Mouse (Mus musculus): ENCODE results near the gene Zdhhc6. TPM values are rescaled to one million over a fixed set of nuclear protein-coding genes. Genes with fewer than 3 reads are reported as not detected.
A peak's percentile ranks its signal among the peaks of the same experiment; 100 is the strongest.

The Zdhhc6 gene
- polyA plus RNA-seq, 1 experiment from 2014 or later, result 103 TPM

DNA sequence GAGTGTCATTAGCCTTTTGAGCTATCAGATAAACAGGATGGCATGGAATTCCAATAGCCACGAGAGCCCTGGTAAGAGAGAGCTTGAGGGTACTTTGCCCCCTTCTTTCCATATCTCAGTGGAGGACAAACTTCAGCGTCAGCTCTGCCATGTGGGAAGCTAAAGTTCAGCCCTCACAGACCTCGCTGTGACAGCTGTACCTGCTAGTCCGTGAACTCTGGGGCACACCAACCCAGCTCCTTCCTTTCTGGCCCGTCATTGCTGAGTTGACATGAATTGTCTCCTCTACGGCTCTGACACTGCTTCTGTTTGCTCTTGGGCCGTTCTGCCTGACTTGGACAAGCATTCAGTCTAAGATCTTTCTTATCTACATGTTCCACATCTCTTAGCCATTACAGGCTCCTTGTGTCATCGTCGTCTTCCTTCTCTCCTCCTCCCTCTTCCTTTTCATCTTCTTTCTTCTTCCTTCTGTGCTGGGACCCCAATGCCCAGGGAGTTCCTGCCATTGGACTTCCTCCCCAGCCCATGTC, 67.8 kb downstream of the Zdhhc6 start:
- Histone ChIP-seq H3K27ac (no peak overlapping the region), H3K27me3 (ENCODE audit: insufficient read depth, poor library complexity, severe bottlenecking) (0 out of 2 replicates have a peak, but pooled peaks cover 4% of the 10 kb centered on the region), H3K9me3 (no peaks in the 10 kb centered on the region), H3K4me3 (no peak overlapping the region), H3K4me1 (peaks cover 23% of the 10 kb centered on the region), H3K36me3 (no peaks in the 10 kb centered on the region)
- no peak for DNase-seq (ENCODE audit: low spot score)
- 41% methylated on average over 9 of the region's 9 CpGs for WGBS

DNA sequence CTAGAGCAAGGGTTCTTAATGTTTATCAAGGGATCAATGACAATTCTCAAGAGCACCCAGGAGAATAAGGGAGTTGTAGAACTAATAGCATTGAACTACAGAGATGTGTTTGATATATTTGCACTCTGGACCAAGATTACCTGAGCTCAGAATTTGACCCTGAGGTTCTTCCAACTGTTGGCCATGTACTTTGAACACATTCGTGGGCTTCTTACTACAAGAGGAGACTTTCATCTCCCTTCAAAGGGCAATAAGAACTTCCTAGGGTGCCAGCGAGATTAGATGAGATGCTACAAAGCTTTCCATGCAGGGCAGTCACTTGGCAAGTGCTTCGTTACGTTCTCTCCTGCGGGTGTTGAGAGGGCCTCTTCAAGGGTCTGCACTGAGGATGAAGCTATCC, 68.3 kb downstream of the Zdhhc6 start:
- H3K27ac ChIP-seq, result no peak overlapping the region
- H3K36me3 ChIP-seq, result no peaks in the 10 kb centered on the region
- H3K27me3 ChIP-seq (ENCODE audit: insufficient read depth, poor library complexity, severe bottlenecking), result 0 out of 2 replicates have a peak, but pooled peaks cover 4% of the 10 kb centered on the region
- peaks cover 19% of the 10 kb centered on the region; the same call in 1 of the 2 replicates for H3K4me1 ChIP-seq
- no peak for DNase-seq (ENCODE audit: low spot score)
- no peak overlapping the region for H3K4me3 ChIP-seq
- 57% methylated on average over 5 of the region's 5 CpGs for WGBS
- no peaks in the 10 kb centered on the region for H3K9me3 ChIP-seq

DNA sequence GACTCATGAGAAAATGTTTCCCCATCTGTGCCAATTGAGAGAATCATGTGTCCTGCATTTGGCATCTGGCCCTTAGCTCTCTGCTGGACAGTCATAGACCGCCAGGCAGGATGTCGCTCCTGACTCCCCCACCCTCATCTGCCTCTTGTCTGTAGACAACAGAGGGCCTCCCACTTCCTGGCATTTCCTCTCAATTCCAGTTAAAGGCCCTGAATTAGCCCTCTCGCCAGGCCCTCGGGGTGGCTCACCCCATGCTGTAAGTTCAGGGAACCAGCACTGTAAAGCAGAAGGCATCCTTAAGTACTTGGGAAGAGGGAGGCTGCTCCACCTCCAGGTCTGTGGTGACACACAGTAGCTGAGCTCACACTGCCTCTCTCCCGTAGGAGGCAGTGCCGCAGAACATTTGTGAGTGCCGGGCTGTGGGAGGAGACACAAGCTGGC, 71.0 kb downstream of the Zdhhc6 start:
- 19% methylated on average over 7 of the region's 7 CpGs for WGBS
- Histone ChIP-seq H3K27me3 (ENCODE audit: insufficient read depth, poor library complexity, severe bottlenecking) (peaks cover 12% of the 10 kb centered on the region; the same call in 1 of the 2 replicates), H3K9me3 (no peaks in the 10 kb centered on the region), H3K4me3 (no peak overlapping the region), H3K4me1 (peaks cover 19% of the 10 kb centered on the region; the same call in 1 of the 2 replicates), H3K36me3 (no peaks in the 10 kb centered on the region), H3K27ac (peak overlapping the region; percentile 75)
- peak; percentile 81 for DNase-seq (ENCODE audit: low spot score)

DNA sequence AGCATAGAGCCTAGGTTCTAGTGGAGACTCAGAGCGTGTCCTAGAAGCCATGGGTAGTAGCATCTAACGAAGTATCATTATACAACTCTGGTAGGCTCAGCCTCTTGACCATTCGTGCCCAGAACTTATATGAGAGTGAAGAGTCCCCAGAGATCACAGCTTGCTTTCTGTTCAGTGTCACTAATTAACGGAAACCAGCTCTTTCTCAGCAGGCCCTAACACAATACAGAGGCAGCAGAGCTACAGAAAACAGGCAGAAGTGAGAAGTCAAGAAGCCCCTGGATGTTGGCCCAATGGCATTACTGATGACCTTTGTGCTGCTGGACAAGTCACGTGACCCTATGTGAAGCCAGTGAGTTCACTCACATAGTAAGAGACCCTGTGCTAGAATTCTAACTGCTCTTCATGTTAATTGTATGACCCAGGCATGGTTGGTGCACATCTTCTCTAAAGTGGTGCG, 74.6 kb downstream of the Zdhhc6 start, which contains the start of gene Gucy2g:
Gene Gucy2g (minus strand): TSS at position 51 of the 460 bp plus-strand sequence.
- WGBS, result 72% methylated on average over 6 of the region's 6 CpGs
- peaks cover 12% of the 10 kb centered on the region; the same call in 1 of the 2 replicates for H3K27me3 ChIP-seq (ENCODE audit: insufficient read depth, poor library complexity, severe bottlenecking)
- no peaks in the 10 kb centered on the region for H3K9me3 ChIP-seq
- DNase-seq (ENCODE audit: low spot score), result no peak
- no peak within 1 kb of the TSS for H3K4me3 ChIP-seq
- no peaks in the 10 kb centered on the region for H3K36me3 ChIP-seq
- no peak within 1 kb of the TSS for H3K27ac ChIP-seq
- peaks cover 12% of the 10 kb centered on the region; the same call in 1 of the 2 replicates for H3K4me1 ChIP-seq

DNA sequence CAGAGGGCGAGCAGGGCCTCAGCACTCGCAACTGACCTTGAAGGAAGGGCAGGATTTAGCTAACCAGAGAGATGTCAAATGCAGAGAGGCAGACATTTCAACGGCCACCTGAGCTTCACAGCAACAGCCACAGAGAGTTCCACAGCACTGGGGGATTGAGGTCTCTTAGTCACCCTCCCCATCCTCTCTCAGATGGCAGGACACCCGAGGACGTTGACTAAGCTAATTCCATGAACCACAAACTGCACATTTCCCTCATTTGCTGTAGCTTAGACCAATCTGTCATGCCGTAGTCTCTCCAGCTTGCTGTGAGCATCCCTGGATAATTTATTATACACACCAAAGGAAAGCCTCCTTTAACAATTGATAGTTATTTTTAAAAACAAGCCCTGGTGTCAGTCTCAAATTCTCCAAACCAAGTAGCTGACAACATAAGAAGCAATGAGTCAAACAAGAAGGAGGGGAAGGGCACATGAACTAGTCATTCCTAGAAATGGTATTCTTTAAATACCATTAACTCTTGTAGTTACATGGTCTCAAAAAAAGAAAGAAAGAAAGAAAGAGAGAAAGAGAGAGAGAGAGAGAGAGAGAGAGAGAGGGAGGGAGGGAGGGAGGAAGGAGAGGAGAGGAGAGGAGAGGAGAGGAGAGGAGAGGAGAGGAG, 75.9 kb downstream of the Zdhhc6 start:
- Histone ChIP-seq H3K36me3 (no peaks in the 10 kb centered on the region), H3K4me3 (no peak overlapping the region), H3K9me3 (no peaks in the 10 kb centered on the region), H3K27ac (no peak overlapping the region), H3K4me1 (peaks cover 7% of the 10 kb centered on the region; the same call in 1 of the 2 replicates), H3K27me3 (ENCODE audit: insufficient read depth, poor library complexity, severe bottlenecking) (peaks cover 8% of the 10 kb centered on the region; the same call in 1 of the 2 replicates)
- DNase-seq (ENCODE audit: low spot score), result no peak
- 65% methylated on average over 6 of the region's 6 CpGs for WGBS

DNA sequence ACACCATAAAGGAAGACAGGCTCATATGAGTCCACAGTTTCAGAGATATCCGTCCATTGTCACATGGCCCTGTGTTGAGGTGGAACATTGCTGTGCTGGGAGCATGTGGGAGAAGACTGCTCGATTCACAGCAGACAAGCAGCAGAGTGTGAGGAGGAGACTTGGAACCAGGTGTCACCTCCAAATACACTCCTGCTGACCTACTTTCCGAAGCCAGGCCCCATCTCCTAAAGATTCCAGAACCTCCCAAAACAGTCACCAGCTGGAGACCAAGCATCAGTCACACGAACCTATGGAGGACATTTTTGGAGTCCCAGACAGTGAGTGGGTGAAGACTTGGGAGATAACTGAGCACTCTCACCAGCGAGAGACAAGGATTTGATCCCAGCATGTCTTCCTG, 79.3 kb downstream of the Zdhhc6 start:
- peaks cover 8% of the 10 kb centered on the region; the same call in 1 of the 2 replicates for H3K27me3 ChIP-seq (ENCODE audit: insufficient read depth, poor library complexity, severe bottlenecking)
- no peak overlapping the region for H3K4me3 ChIP-seq
- no peak for DNase-seq (ENCODE audit: low spot score)
- WGBS, result 61% methylated on average over 5 of the region's 5 CpGs
- H3K27ac ChIP-seq, result no peak overlapping the region
- 0 out of 2 replicates have a peak, but pooled peaks cover 6% of the 10 kb centered on the region for H3K4me1 ChIP-seq
- H3K9me3 ChIP-seq, result no peaks in the 10 kb centered on the region
- H3K36me3 ChIP-seq, result no peaks in the 10 kb centered on the region

DNA sequence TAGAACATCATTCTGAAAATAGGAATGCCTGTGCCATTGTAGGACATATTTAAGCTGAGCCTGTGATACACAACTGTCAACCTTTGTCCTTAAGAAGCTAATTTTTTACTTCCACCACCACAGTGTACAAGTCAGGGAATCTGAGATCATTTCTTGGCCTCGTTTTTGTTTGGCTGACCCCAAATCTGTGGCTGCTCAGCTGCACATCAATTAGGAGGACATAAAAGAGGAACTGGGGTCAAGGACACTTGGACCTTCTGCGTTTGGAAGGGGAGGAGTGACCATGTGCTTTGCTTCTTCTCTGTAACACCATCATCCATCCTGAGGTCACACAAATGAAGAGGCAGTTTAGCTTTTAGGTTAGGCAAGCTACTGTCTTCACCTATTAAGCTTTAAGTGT, 79.8 kb downstream of the Zdhhc6 start:
- DNase-seq (ENCODE audit: low spot score), result no peak
- H3K4me1 ChIP-seq, result 0 out of 2 replicates have a peak, but pooled peaks cover 9% of the 10 kb centered on the region
- no peak overlapping the region for H3K4me3 ChIP-seq
- H3K27ac ChIP-seq, result no peak overlapping the region
- WGBS, result 60% methylated on average over 2 of the region's 2 CpGs
- peaks cover 4% of the 10 kb centered on the region; the same call in 1 of the 2 replicates for H3K27me3 ChIP-seq (ENCODE audit: insufficient read depth, poor library complexity, severe bottlenecking)
- H3K36me3 ChIP-seq, result no peaks in the 10 kb centered on the region
- H3K9me3 ChIP-seq, result no peaks in the 10 kb centered on the region

DNA sequence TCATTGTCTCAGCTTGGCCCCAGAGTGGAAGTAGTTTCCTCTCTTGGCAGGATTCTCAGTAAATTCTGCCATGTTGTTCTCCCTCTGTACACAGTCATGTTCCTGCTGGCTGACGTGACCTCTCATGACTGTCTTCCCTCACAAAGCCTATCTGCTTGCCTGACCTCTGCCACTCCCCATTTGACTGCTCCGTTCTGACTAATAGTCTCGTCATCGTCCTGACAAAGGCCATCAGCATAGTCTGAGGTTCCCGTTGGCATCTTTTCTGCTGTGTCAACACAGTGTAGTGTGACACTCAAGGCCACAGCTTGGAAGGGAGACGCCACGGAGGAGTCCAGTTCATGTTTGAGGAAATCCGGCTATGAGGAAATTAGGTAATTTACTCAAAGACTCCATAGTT, 83.7 kb downstream of the Zdhhc6 start:
- 55% methylated on average over 8 of the region's 8 CpGs for WGBS
- Histone ChIP-seq H3K4me3 (no peak overlapping the region), H3K4me1 (0 out of 2 replicates have a peak, but pooled peaks cover 11% of the 10 kb centered on the region), H3K27ac (no peak overlapping the region), H3K27me3 (ENCODE audit: insufficient read depth, poor library complexity, severe bottlenecking) (no peaks in the 10 kb centered on the region; the same call in 1 of the 2 replicates), H3K36me3 (no peaks in the 10 kb centered on the region), H3K9me3 (no peaks in the 10 kb centered on the region)
- no peak for DNase-seq (ENCODE audit: low spot score)

DNA sequence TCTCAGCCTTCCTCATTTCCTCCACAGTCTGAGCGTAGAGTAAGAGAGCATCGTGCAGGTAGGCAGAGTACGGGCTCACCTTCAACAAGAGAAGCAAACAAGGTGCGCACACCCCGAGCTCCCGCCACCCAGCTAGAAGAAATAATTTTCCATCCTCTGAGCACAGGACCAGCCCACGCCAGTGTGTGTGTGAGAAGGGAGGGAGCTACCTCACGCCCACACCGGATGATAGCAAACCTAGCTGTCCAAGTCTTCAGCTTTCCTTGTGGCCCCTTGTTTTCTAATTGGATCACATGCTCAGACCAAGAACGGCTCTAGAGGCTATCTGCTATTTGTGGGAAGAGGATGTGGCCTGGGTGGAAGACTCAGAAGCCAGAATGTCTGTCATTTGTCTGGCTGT, 84.8 kb downstream of the Zdhhc6 start:
- WGBS, result 68% methylated on average over 10 of the region's 10 CpGs
- Histone ChIP-seq H3K4me1 (0 out of 2 replicates have a peak, but pooled peaks cover 11% of the 10 kb centered on the region), H3K4me3 (no peak overlapping the region), H3K27ac (no peak overlapping the region), H3K36me3 (no peaks in the 10 kb centered on the region), H3K9me3 (no peaks in the 10 kb centered on the region), H3K27me3 (ENCODE audit: insufficient read depth, poor library complexity, severe bottlenecking) (peaks cover 3% of the 10 kb centered on the region; the same call in 1 of the 2 replicates)
- DNase-seq (ENCODE audit: low spot score), result no peak

DNA sequence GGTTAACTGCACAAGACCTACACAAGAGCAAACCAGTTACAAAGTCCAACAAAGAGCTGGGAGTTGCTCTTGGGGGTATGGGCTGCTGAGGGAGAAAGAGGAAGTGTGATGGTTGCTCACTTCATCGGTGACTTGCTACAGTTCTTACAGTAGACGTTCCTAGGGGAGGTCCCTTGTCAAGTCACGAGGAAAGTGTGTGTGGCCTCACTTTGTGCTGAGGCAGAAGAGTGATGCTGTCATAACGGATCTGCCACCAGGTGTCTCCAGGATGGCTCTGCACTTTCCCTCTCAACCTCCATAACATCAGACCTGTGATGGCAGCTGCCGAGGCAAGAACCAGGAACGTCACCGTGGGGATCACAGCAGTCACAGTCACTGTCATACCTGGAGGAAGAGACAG, 88.7 kb downstream of the Zdhhc6 start:
- Histone ChIP-seq H3K4me1 (0 out of 2 replicates have a peak, but pooled peaks cover 9% of the 10 kb centered on the region), H3K4me3 (no peak overlapping the region), H3K9me3 (no peaks in the 10 kb centered on the region), H3K27ac (no peak overlapping the region), H3K27me3 (ENCODE audit: insufficient read depth, poor library complexity, severe bottlenecking) (peaks cover 3% of the 10 kb centered on the region; the same call in 1 of the 2 replicates), H3K36me3 (no peaks in the 10 kb centered on the region)
- 76% methylated on average over 7 of the region's 7 CpGs for WGBS
- DNase-seq (ENCODE audit: low spot score), result no peak

DNA sequence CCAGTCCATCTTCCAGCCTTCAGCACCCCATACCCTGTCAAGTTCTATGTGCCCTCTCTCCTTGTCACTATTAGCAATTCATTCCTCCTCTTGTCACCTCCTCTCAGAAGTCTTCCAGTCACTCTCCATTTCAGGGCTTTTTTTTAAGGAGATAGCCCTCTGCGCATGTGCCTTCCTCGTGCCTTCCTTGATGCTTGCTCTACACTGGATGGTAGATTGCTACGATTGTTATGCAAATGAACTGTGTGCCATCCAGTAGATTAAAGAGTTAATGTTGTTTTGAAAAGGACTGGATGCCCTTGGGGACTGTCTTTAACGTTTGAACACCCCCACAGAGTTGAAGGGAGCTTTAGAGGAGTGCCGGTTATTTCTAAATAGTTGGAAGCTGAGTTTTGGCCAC, 89.2 kb downstream of the Zdhhc6 start:
- Histone ChIP-seq H3K27ac (no peak overlapping the region), H3K9me3 (no peaks in the 10 kb centered on the region), H3K36me3 (no peaks in the 10 kb centered on the region), H3K4me3 (no peak overlapping the region), H3K4me1 (0 out of 2 replicates have a peak, but pooled peaks cover 5% of the 10 kb centered on the region), H3K27me3 (ENCODE audit: insufficient read depth, poor library complexity, severe bottlenecking) (peaks cover 3% of the 10 kb centered on the region; the same call in 1 of the 2 replicates)
- 76% methylated on average over 5 of the region's 5 CpGs for WGBS
- DNase-seq (ENCODE audit: low spot score), result no peak

DNA sequence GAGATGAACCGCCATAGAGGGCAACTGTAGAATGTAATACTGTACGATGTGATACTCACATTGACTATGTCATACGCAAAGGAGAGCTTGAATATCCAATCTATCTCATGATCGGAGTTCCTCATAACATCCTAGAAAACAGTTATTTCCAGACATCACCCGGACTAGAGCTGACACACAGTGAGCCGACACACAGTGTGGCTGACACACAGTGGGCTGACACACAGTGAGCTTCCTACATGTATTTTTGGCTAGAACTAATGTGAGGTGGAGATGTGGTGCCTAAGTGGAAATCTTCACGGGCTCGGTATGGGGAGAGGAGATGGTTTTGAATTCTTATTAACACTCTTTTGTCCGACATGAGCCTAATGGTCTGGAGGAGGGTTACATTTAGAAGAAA, 93.6 kb downstream of the Zdhhc6 start:
- DNase-seq (ENCODE audit: low spot score), result no peak
- WGBS, result 89% methylated on average over 9 of the region's 9 CpGs
- Histone ChIP-seq H3K27me3 (ENCODE audit: insufficient read depth, poor library complexity, severe bottlenecking) (0 out of 2 replicates have a peak, but pooled peaks cover 3% of the 10 kb centered on the region), H3K4me3 (no peak overlapping the region), H3K4me1 (peaks cover 16% of the 10 kb centered on the region), H3K36me3 (no peaks in the 10 kb centered on the region), H3K27ac (no peak overlapping the region), H3K9me3 (no peaks in the 10 kb centered on the region)
